Mouse (Mus musculus) MEL-GATA-1-ER (cell line): Measurements from ENCODE around the gene Glg1.
A peak's percentile ranks its signal among the peaks of the same experiment; 100 is the strongest.
"Not testable (repeated sequence)": the region's sequence is repeated elsewhere in the genome, so short reads cannot be mapped to it uniquely, and the experiment has no call there.

Source experiments
- DNase-seq: peaks from one replicate; pipeline ENCODE4 v3.0.0-alpha.2; 2012; ENCODE audit warnings: low read depth; ENCODE audit errors: extremely low read depth

Glg1 gene

GRCm38 (mm10) chr8:111252487-111253112, 6.4 kb downstream of the Glg1 start:
- peak; percentile 39 for DNase-seq

- DNase-seq = no peak
Observed at GRCm38 (mm10) chr8:111250111-111250510, 8.9 kb downstream of the Glg1 start.

DNA sequence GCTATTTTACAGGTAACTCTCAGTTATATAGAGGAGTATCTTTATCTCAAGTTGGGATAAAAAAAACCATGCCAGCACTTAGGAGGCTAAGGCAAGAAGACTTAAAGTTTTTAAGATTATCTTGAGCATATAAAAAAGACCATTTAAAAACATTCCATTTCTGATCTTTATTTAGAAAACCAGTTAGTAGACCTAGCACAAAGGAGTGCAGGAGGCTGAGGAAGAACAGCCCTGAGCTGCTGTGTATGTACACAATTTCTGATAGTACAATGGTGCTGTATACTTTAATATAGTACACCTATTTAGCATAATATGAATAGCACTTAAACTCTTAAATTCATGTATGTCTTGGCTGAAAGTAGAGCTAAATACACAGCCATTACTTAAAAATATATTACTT, 10.9 kb downstream of the Glg1 start:
- no peak for DNase-seq

- not testable (repeated sequence) for DNase-seq
Observed at GRCm38 (mm10) chr8:111246864-111247263, 12.2 kb downstream of the Glg1 start.

DNA sequence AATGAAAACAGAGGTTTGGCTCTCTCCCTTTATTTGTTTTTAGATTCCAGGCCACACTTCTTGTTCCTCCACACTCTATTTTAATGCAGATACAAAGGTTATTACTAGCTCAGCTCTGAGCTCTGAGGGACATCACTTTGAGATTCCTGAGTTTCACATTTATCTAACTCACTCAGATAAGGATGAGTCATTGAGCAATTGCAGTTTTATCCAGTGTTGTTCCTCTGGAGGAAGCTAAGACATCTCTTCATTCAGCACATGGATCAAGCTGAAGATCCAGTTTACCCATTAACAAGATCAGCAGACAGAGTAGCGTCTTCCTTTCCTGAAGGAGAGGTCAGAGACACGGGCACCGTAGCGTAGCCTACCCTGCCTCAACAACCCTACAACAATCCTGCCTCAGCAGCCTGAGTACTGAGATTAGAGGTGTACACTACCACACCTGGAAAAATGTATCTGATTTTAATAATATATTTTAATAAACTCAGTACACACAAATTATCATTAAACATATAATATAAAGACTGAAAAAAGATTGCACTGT, 12.7 kb downstream of the Glg1 start:
- DNase-seq = no peak

- no peak for DNase-seq
Observed at GRCm38 (mm10) chr8:111237301-111237700, 21.7 kb downstream of the Glg1 start.

GRCm38 (mm10) chr8:111233730-111234129, 25.3 kb downstream of the Glg1 start:
- no peak for DNase-seq

GRCm38 (mm10) chr8:111224153-111224552, 34.9 kb downstream of the Glg1 start:
- DNase-seq = no peak

DNA sequence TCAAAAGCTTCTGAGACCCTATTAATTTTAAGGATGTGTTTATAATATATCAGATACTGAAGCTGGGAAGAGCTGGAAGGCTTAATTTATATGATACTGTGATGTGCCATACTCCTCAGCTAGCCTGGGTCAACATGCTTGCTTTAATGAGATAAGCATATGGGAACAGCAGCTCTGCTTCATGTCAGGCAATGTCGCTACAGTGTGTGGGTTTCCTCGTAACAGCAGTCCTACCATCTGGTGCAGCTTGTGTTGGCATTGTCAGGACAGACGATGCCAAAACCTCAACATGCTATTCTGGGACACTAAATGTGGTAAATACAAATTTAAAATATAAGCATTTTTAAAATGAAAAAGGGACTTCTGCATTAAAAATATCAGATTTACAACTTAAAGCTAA, 40.9 kb downstream of the Glg1 start:
- no peak for DNase-seq

- DNase-seq = no peak
Observed at GRCm38 (mm10) chr8:111213406-111213805, 45.6 kb downstream of the Glg1 start.

GRCm38 (mm10) chr8:111211180-111211579, 47.8 kb downstream of the Glg1 start:
- no peak for DNase-seq

DNA sequence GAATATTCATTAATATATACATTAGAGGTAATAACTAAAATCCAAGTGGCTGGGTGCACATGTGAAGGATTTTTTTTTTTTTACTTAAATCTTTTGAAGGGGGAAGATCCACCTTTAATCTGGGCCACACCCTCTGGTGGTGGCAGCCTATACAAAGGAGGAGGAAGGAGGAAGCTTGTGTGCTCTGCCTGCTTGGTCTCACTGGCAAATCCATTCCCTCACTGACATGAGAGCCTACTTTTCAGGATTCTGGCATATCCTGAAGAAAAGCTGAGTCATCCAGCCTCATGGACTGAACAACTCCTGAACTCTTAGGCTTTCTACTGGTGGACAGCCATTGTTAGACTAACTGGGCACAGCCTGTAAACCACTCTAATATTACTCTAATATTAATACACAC, 49.1 kb downstream of the Glg1 start:
- no peak for DNase-seq

GRCm38 (mm10) chr8:111206321-111206720, 52.7 kb downstream of the Glg1 start:
- DNase-seq = no peak

DNA sequence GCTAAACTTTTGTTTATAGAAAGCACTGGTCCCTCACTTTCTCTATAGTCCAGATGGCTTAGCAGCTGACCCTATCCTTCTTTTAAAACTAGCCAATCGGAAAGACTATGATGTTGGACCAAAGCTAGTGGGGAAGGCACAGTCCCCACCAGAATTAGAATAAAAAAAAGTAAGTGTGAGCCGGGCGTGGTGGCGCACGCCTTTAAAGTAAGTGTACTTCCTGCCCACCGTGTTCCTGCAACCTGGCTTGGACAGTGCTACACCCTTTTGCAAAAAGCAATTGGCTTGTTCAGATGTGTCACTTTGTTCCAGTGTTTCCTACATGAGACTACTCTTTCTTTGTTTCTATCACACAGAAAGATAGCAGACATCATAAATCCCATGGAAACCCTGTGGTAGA, 54.0 kb downstream of the Glg1 start:
- DNase-seq = no peak

- DNase-seq = no peak
Observed at GRCm38 (mm10) chr8:111203341-111203740, 55.7 kb downstream of the Glg1 start.

- no peak for DNase-seq
Observed at GRCm38 (mm10) chr8:111197966-111198365, 61.0 kb downstream of the Glg1 start.

- no peak for DNase-seq
Observed at GRCm38 (mm10) chr8:111196181-111196580, 62.8 kb downstream of the Glg1 start.

DNA sequence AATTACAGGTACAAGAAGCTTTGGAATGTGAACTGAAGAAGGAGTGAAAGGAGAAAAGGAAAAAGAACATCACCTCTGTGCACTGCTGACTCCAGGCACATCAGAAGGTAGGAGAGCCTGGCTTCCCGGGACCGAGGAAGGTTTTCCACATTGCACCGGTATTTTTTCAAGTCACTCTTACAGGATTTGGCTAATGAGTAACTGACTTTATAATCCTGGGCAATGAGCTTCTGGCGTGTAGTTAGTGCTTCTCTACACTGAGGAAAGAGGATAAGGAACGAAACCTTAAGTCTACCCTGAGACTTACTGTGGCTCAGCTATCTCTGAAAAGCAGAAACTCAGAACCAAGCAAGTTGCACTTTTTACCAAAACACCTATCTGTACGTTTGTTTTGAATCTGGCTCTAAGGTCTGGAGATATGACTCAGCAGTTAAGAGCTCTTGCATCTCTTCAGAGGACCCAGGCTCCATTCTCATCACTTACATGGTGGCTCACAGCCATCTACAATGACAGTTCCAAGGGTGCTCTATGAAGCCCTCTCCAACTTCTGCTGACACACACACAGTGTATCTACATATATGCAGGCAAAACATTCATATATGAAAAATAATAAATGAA, 70.3 kb downstream of the Glg1 start:
- DNase-seq = peak; percentile 31

DNA sequence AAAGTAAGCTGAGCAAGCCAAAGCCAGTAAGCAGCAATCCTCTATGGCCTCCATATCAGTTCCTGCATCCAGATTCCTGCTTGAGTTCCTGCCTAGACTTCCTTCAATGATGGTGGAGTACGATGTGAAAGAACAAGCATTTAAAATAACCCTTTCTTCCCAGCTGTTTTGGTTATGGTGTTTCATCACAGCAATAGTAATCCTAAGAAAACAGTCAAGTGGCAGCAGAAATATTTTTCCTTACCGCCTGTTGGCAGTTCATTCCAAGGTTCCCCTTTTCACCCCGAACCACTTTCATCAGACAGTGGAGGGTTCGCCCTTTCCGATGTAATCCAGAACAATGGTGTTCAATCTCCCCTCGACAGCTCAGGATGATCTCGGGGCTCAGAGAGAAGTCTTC, 71.5 kb downstream of the Glg1 start:
- no peak for DNase-seq

DNA sequence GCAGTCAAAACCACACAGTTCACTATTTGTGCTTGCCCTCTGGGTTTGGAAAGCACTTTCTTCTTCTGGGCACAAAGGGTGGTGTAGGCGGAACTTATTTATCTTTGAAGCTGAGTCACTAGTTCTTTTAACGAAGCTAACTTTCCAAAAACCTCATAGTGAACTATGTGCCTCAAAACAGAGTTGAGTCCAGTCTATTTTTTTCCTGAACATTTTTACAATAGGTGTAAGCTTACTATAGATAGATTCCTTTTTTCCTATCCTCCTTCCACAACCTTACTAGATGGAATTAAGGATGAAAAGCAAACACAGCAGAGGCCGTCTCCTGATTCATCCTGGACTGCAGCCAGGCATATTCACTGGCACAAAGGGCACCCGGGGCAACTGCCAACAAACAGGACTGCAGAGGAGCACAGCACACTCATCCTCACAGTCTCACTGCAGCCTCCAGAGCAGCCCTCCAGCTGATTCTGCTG, 73.5 kb downstream of the Glg1 start:
- DNase-seq = no peak

- DNase-seq = no peak
Observed at GRCm38 (mm10) chr8:111171661-111172060, 87.4 kb downstream of the Glg1 start.

DNA sequence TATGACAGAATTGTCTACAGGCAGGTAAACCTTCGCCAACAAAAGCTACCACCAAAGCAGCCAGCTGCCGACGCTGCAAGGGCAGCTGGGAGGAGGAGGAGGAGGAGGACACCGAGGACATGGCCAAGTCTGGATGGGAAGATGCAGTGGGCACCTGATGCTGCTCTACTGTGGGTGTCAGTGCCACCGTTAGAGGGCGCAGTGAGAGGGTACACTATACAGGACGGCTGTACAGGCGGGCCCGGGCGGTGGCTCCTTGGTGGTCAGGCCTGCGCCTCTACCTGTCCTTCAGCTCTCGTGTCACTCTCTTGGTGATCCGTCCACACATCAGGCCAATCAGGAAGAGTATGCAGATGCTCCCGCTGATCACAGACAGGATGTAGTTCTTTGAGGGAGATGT, 101.4 kb downstream of the Glg1 start:
- no peak for DNase-seq
